Mouse (Mus musculus): ENCODE data around the gene Wdr95.

GRCm38 (mm10) chr5:149520806-149521205, 7.7 kb upstream of the Wdr95 start:
- TF ChIP-seq CTCF (IDR thresholded peaks at IDR 0.05; ENCODE audit: low read depth) = no peak
- TF ChIP-seq EP300 (optimal IDR thresholded peaks at IDR 0.05) = no peak

All from stomach, postnatal 0 days (tissue).